Mouse (Mus musculus): ENCODE measurements at regions not wholly inside any gene's neighbourhood (a gene's known extent, or its start where the extent isn't known, plus 50 kb on each side); places are given as distances from the start of the nearest gene placed in this dataset.

DNA sequence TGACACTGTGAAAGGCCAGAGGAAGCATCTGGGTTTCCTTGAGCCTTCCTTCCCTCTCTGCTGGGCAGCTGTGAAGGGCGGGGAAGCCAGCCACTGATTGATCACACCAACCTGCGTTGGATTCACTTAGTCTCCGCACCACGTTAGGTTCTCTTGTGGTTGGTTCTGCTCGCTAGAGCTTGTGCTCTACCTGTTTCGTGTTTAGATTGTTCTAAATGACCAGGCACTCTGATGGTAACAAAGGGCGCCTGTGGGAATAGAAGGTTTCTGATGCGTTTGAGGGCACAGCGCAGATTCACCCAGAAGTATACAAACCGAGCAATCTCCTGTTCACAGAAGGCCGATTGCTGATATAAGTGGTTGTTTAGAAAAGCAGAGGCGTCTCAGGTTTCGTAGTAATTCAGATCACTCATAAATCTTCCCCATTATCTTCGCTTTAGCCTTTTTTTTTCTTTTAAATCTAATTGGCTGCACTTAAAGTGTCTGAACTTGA, 84.5 kb upstream of the Map3k1 start:
- H3K27ac ChIP-seq (ENCODE audit: insufficient read depth, low read length) = no peak overlapping the region
- DNase-seq = no peak
- TF ChIP-seq CTCF (IDR thresholded peaks at IDR 0.05; ENCODE audit: borderline replicate concordance, insufficient read depth, low read depth, low read length) (no peak), POLR2A (IDR thresholded peaks at IDR 0.05; ENCODE audit: borderline replicate concordance, insufficient read depth, low read length) (no peak)
- H3K4me3 ChIP-seq (replicated peaks; ENCODE audit: insufficient read depth, low read depth, low read length) = no peak overlapping the region
- WGBS = 88% methylated on average over 14 of the region's 14 CpGs
- no peaks in the 10 kb centered on the region for H3K4me1 ChIP-seq (ENCODE audit: control insufficient read depth, insufficient read depth, low read length)
- H3K27me3 ChIP-seq (ENCODE audit: control insufficient read depth, insufficient read depth, low read length) = no peaks in the 10 kb centered on the region

- H3K4me1 ChIP-seq (ENCODE audit: control insufficient read depth, insufficient read depth, low read length) = no peaks in the 10 kb centered on the region
- peak; percentile 15 to 22 for DNase-seq
- H3K27me3 ChIP-seq (ENCODE audit: control insufficient read depth, insufficient read depth, low read length) = no peaks in the 10 kb centered on the region
- WGBS = 78% methylated on average over 15 of the region's 15 CpGs
- H3K4me3 ChIP-seq (replicated peaks; ENCODE audit: insufficient read depth, low read depth, low read length) = no peak overlapping the region
- no peak for TF ChIP-seq POLR2A (IDR thresholded peaks at IDR 0.05; ENCODE audit: borderline replicate concordance, insufficient read depth, low read length)
- TF ChIP-seq CTCF (IDR thresholded peaks at IDR 0.05; ENCODE audit: borderline replicate concordance, insufficient read depth, low read depth, low read length) = no peak
- H3K27ac ChIP-seq (ENCODE audit: insufficient read depth, low read length) = no peak overlapping the region
Observed at GRCm38 (mm10) chr13:111894804-111895478, 86.1 kb upstream of the Map3k1 start.

DNA sequence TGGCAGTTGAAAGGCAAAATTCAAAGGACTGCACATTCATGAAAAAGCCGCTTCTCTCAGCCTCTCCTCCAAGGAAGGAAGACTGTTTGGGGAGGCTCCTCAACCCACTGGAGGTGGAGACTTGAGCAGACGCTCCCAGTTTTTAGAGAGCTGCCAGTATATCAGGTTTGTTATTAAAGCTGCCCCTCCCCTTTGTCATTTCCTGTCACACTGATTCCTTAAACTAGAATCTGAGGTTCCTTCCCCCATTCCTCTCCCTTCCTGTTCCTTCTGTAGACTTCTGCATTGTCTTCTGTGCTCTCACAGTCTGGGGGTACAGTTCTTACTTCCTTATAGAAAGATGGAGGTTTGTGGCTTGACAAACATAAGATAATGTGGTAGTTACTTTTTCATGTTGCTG, 87.5 kb upstream of the Map3k1 start:
- no peak for DNase-seq
- WGBS = 68% methylated on average over 2 of the region's 2 CpGs
- Histone ChIP-seq H3K27me3 (ENCODE audit: control insufficient read depth, insufficient read depth, low read length) (no peaks in the 10 kb centered on the region), H3K4me1 (ENCODE audit: control insufficient read depth, insufficient read depth, low read length) (no peaks in the 10 kb centered on the region), H3K27ac (ENCODE audit: insufficient read depth, low read length) (no peak overlapping the region), H3K4me3 (replicated peaks; ENCODE audit: insufficient read depth, low read depth, low read length) (no peak overlapping the region)
- no peak for TF ChIP-seq POLR2A (IDR thresholded peaks at IDR 0.05; ENCODE audit: borderline replicate concordance, insufficient read depth, low read length)
- no peak for TF ChIP-seq CTCF (IDR thresholded peaks at IDR 0.05; ENCODE audit: borderline replicate concordance, insufficient read depth, low read depth, low read length)

DNA sequence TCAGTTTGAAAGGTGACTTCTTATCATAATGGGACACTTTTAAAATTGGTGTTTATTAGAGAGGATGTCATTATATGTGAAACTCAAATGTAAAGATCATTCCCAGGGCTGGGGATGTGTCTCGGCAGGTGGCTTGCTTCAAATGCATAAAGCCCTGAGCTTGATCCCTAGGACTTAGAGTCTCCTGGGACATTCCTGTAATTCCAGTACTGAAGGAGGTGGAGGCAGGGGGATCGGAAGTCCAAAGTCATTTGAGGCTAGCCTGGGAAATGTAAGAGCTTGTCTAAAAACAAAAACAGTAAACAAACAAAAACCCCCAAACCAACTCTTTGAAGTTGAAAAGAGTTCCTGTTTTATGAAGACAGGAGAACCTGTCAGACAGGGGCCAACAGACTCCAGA, 94.6 kb upstream of the Map3k1 start:
- TF ChIP-seq POLR2A (IDR thresholded peaks at IDR 0.05; ENCODE audit: borderline replicate concordance, insufficient read depth, low read length) = no peak
- TF ChIP-seq CTCF (IDR thresholded peaks at IDR 0.05; ENCODE audit: borderline replicate concordance, insufficient read depth, low read depth, low read length) = no peak
- Histone ChIP-seq H3K4me3 (replicated peaks; ENCODE audit: insufficient read depth, low read depth, low read length) (no peak overlapping the region), H3K4me1 (ENCODE audit: control insufficient read depth, insufficient read depth, low read length) (0 out of 2 replicates have a peak, but pooled peaks cover 4% of the 10 kb centered on the region), H3K27me3 (ENCODE audit: control insufficient read depth, insufficient read depth, low read length) (no peaks in the 10 kb centered on the region; the same call in 1 of the 2 replicates), H3K27ac (ENCODE audit: insufficient read depth, low read length) (no peak overlapping the region)
- DNase-seq = no peak
- WGBS = 93% methylated on average over 2 of the region's 2 CpGs

DNA sequence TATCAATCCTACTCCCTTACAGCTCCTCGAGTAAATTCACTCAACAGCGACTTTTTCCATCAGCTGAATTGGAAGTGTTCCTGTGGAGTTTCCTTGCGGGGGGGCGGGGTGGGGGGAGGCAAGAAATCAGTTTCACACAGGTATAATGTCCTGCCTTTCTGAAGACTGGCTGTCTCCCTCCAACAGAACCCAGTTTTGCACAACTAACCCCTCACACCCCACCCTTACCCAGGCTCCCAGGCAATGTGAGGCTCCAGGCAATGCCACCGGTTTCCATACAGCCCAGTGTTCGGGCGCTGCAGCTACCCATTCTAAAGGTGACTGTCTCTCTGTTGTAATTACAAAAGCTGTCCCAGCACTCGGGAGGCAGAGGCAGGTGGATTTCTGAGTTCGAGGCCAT, 95.1 kb upstream of the Map3k1 start:
- no peak for DNase-seq
- Histone ChIP-seq H3K27ac (ENCODE audit: insufficient read depth, low read length) (no peak overlapping the region), H3K4me1 (ENCODE audit: control insufficient read depth, insufficient read depth, low read length) (0 out of 2 replicates have a peak, but pooled peaks cover 4% of the 10 kb centered on the region), H3K27me3 (ENCODE audit: control insufficient read depth, insufficient read depth, low read length) (no peaks in the 10 kb centered on the region; the same call in 1 of the 2 replicates), H3K4me3 (replicated peaks; ENCODE audit: insufficient read depth, low read depth, low read length) (no peak overlapping the region)
- WGBS = 81% methylated on average over 9 of the region's 9 CpGs
- no peak for TF ChIP-seq CTCF (IDR thresholded peaks at IDR 0.05; ENCODE audit: borderline replicate concordance, insufficient read depth, low read depth, low read length)

DNA sequence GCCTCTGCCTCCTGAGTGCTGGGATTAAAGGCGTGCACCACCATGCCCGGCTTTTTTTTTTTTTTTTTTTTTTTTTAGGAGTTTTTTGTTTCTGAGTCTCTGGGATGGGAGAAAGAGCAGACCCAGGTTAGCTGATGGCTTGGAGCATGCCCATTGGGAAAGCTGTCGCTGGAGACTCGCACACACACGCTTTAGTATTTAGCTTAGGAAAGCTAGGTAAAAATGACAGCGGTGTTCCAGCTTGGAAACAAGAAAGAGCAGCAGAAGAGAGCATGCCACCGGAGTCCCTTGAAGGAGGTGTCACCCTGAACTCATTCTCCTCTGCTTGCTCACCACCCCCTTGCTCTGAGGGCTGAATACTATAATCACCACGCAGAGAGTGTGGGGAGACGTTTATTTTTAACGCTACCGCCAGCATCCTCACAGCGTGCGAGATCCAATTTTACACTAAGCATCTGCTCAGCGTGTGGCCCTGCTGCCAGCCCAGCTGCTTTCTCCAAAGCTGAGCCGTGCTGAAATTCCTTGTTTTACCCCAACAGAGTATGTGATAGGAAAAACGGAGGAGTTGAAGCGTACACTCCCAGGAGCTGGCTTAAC, 95.9 kb upstream of the Map3k1 start:
- DNase-seq = peak; percentile 76 to 80
- Histone ChIP-seq H3K4me1 (ENCODE audit: control insufficient read depth, insufficient read depth, low read length) (0 out of 2 replicates have a peak, but pooled peaks cover 4% of the 10 kb centered on the region), H3K27me3 (ENCODE audit: control insufficient read depth, insufficient read depth, low read length) (no peaks in the 10 kb centered on the region; the same call in 1 of the 2 replicates), H3K4me3 (replicated peaks; ENCODE audit: insufficient read depth, low read depth, low read length) (peak overlapping the region; percentile 30), H3K27ac (ENCODE audit: insufficient read depth, low read length) (no peak overlapping the region)
- TF ChIP-seq POLR2A (IDR thresholded peaks at IDR 0.05; ENCODE audit: borderline replicate concordance, insufficient read depth, low read length) (no peak), CTCF (IDR thresholded peaks at IDR 0.05; ENCODE audit: borderline replicate concordance, insufficient read depth, low read depth, low read length) (no peak)
- 9% methylated on average over 17 of the region's 17 CpGs for WGBS

DNA sequence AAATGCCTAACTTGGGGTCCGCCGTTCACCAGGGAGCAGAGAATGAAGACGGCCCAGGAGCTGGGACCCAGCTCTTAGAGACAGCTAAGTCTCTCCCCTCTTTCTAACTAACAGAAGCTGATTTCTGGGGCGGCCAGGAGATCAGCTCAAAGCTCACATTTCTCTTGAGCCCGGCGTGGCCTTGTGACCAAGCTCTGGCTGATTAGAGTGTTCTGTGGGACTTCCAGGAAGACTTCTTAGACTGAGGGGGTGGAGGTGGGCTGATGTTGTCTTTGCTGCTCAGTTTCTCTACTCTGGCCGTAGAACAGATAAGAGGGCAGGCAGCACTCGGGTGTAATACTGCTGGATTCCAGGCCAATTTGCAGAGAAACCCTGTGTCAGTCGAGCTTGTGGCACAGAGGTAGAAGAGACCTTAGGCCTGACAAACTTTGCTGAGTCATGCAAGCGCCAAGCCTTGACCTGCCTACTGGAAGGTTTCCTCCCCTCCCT, 96.5 kb upstream of the Map3k1 start:
- Histone ChIP-seq H3K27ac (ENCODE audit: insufficient read depth, low read length) (peak overlapping the region; percentile 15; the same call in 1 of the 2 replicates), H3K4me1 (ENCODE audit: control insufficient read depth, insufficient read depth, low read length) (0 out of 2 replicates have a peak, but pooled peaks cover 4% of the 10 kb centered on the region), H3K27me3 (ENCODE audit: control insufficient read depth, insufficient read depth, low read length) (no peaks in the 10 kb centered on the region; the same call in 1 of the 2 replicates), H3K4me3 (replicated peaks; ENCODE audit: insufficient read depth, low read depth, low read length) (peak overlapping the region; percentile 30)
- TF ChIP-seq CTCF (IDR thresholded peaks at IDR 0.05; ENCODE audit: borderline replicate concordance, insufficient read depth, low read depth, low read length) = no peak
- no peak for TF ChIP-seq POLR2A (IDR thresholded peaks at IDR 0.05; ENCODE audit: borderline replicate concordance, insufficient read depth, low read length)
- WGBS = 25% methylated on average over 10 of the region's 10 CpGs
- peak in 1 of 2 experiments; percentile 26 for DNase-seq

All from cerebellum, adult 2 months (tissue).